Mouse (Mus musculus) ovary, postnatal 14 days (tissue): ENCODE results near the gene A930017K11Rik.
A peak's percentile ranks its signal among the peaks of the same experiment; 100 is the strongest.

Experiments used
- DNase-seq: peaks from one replicate; pipeline ENCODE4 v3.0.0; 2022; ENCODE audit warnings: low spot score

A930017K11Rik gene

DNA sequence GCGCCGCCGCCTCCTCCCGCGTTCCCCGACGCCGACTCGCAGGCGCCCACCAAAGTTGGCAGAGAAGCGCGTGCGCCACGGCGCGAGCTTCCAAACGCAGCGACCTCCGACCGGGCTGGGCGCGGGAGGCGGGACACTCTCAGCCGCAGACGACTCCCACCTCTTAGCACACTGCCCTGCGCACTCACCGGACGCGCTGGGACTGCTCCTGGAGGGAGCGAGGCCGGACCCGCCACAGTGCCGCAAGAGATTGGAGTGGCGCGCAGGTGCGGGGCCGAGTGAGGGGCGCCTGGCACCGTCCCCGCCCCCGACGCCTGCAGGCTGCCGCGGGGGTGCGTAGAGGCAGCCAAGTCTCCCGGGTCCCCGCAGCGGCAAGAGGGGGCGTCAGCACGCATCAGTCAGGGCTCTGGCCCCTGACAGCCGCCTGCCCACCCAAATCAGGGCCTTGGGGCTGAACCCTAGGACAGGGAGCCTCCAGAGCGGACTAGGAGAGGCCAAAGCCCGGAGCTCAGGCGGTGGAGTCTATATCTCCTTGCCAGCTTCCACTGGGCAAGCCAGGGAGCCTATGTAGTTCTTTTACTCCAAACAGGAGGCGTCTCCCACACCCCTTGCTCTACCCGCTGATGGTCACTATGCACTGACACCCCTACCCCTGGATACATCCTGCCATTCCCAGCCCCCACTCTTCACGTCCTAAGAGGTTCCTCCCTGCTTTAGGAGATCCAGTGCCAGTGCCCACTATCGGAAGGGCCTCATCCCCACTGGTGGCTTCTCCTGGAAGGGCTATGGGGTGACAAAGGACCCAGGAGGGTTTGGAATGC, at the start of gene A930017K11Rik:
TSS of gene A930017K11Rik (minus strand) at position 763 of the 821 bp plus-strand sequence.
- DNase-seq = no peak

DNA sequence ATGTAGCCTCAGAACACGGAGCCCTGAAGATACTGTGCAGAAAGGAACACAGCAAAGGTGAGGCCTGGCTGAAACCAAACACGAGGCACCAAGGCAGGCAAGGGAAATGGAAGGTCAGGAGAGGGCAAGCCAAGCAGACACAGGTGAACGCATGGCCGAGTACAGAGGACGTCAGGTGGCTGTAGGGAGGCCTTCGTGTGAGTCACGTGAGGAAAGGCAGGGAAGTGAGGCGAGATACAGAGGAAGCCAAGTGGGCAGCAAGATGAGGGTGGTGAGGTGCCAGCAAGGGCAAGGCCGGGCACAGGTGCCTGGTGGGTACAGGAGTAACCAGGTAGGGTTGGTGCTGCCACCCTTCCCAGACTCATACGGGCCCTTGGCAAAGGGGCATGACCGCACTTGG, 46.1 kb upstream of the A930017K11Rik start:
- DNase-seq = no peak

DNA sequence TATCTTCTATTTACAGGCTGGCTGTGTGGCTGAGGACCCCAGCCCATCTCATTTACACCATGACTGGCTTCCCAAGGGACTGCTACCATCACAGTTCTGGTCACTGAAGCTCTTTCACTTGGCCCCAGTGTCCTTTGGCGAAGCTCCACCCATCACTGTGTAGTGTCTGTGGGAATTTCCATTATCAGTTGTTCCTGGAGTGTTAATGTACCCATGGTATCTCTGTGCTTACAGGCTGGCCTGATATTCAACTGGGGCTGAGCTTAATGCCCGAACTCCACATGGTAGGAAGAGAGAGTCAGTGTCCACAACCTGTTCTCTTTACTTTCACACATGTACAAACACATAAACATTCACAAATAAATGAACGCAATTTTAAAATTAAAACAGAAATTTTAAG, 41.1 kb upstream of the A930017K11Rik start:
- DNase-seq = no peak

DNA sequence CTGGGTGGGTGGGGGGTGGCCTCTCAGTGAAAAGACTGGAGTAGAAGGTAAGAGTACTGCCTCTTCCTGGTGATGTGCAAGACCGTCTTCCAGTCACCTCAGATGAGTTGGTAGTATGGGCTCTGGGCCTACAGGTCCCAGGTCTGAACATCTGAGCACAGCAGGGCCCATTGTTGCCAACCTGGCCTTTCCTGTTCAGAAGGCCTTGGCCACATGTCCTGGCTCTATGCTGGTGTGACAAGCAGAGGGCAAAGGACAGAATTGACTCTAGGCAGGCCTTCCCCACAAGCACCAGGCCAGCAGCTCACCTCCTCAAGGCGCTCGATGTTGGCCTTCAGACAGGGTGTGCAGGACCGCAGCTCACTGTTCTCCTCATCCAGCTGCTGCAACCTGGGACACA, 39.9 kb upstream of the A930017K11Rik start:
- no peak for DNase-seq

DNA sequence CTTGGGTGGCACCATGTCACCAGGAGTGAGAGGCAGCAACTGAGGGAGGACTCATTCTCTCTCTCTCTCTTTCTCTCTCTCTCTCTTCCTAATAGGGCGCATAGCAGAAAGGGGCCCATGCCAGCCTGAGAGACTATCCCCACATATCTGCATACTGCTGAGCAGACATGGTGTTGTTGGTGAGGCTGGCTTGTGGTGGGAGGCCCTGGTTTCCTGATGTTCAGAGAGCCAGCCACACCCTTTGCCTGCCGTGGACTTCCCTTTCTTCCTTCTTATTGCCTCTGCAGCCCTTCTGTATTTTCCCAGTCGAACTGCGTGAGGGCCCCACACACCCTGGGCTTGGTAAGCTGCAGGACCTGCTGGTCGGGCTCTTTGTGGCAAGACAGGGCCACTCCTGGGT, 38.0 kb upstream of the A930017K11Rik start:
- no peak for DNase-seq

DNA sequence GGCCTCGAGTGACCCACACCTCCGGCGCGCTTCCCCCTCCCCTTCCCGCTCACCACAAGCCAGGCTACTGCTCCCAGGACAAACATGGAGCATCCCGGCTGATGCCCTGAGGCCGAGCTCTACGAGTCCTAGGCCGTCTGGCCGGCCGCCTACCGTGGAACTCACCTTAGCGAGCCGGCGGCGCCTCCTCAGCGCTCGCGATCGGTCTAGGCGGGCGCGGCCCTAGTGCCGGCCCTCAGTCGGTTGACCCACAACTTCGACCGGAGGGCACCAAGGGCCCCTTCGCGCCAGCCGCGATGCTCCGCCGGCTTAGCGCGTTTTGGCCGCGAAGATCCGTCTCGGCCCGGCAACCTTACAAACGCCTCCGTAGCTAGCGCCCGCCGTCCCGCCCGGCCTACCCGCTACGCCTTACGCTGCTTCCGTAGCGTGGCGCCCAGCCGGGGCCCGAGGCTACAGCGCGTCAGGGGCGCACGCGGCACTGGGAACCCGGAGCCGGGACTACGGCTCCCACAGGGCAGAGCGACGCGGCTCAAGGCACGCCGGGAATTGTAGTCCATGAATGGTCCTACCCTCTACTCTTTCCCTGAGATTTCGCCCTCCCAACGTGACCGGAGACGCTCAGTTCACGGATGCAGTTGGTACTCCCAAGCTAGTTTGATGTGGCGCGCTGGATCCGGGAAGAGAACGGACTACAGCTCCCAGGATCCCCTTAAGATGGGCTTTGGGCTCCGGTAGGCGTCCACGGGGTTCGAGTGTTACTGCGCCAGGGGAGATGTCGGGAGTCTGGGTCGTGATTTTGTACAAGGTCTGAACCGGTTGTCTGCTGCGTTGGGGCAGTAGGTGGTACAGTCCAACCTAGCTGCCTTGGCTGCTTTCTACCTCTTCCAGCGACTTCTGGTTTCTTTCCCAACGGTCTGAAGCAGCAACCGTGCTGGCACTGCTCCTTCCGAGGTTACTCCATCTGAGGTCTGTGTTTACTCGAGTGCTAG, 33.2 kb upstream of the A930017K11Rik start, which contains the start of gene Capn15:
TSS of gene Capn15 (minus strand) at position 491 of the 989 bp plus-strand sequence.
- DNase-seq = peak; percentile 86

DNA sequence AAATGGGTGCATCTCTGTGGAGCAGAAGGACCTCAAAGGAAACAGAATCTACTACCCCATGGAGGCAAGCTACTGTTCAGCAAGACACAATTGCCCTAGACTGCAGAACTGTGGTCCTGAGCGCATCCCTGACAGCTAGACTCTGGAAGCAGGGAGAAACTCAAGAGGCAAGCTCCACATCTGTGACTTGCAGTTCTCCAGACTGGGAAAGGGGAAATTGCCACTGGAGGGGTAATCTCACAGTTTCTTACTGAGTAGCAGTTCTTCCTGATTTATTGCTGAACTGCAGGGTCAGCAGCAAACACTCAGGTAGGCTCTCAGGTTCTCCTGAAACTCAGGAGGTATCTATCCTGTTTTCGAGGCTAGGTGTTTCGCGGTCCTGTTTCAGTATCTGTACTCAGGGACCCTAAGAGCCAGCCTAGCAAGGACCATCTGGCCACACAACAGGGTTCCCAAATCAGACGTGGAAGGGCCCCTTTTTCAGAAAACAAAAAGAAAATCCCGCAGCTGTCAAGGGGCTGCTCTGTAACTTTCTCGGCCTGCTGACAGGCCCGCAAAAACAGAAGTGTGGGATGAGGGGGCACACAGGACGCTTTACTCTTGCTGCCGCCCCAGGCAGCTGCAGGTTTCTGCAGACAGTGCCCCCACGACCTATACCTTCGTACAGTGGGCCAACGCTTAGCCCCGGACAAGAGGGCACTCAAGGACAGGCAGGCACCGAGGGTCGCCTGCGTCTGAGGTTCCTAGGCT, 32.4 kb upstream of the A930017K11Rik start:
- DNase-seq = no peak

DNA sequence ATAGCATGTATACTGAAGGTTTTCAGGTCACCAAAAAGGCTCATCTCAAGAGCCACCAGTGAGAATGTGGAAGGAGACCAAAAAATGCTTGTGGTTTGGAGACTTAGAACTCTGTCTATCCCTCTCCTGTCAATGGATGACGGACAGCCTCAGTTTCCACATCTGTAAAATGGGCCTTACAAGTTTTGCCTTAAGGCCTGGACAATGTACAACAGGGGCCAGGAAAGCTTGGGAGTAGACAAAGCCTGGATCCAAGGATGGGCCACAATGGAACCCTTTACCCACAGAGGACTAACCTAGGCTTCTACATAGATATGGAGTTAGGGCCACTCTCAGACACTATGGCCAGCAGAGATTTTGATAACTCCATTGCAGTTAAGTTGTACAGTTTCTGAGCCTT, 31.7 kb upstream of the A930017K11Rik start:
- DNase-seq = no peak

DNA sequence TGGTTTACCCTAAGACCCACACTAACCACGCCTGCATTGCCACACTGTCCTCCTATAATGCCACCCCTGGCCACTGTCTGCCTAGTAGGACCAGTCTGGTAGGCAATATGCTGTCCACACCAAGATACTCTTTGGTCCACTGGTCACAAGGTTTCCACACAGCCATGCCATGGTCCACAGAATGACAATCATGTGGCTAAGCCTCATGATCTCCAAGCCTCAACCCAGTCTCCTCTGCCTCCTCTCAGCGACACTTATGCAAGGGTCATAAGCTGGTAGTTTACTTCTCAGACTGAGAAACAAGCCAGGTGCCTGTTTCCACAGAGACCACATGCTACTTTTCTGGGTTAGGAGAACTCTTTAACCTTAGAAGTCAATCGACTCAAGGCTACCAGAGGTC, 30.5 kb upstream of the A930017K11Rik start:
- no peak for DNase-seq

DNA sequence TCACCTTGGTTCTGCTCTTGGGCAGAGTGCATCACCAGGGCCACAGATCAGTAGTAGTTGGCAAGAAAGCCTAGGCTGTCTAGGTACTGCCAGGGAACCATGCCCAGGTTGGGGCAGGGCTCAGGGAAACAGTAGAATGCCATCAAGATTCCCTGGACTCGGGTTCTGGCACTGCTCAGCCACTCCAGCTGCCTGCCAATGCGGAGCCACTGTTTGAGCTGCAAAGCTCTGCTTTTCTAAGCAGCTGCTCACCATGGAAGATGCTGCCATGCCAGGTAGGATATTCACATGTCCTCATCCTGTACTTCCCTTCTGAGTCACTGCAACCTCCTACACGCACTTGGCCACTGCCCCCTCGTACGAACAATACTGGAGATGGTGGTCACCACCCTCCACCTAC, 28.5 kb upstream of the A930017K11Rik start:
- no peak for DNase-seq

DNA sequence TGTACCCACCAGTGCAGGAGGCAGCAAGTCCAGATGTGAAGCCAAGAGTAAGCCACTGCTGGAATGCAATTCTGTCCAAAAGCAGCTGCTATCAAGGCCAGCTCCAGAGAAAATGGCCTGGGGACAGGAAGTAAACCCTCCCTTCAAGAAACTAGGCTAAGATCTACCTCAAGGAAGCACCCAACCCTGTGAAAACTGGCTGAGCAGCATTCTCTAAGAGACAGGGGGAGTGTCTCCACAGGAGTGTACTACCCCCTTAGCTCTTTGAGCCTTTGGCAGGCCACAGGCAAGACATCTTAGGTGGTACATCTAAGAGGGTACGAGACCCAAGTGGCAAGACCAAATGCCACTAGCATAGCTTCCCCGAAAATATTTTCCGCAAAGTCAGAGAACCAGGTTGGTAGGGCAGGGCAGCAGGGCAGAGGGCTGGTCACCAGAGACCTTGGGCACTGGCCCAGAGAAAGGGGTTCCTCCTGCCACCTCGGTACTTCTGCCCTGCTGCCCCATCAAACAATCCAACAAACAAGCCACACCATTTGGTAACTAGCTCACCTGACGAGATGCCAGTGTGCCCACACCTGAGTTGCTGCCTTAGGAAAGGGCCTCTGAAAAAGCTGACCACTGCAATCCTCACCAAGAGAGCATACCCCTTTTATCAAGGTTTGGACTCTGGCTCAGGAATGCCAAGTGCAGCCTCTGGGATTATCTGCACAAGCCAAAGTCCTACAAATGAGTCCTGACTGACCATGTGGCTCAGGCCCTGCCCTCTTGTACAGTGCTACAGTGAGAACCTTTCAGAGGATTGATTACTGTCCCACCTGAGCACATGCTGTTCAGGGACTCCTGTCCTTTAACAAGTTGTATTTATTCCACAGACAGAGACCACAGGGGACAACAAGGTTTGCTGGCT, 27.7 kb upstream of the A930017K11Rik start:
- no peak for DNase-seq

DNA sequence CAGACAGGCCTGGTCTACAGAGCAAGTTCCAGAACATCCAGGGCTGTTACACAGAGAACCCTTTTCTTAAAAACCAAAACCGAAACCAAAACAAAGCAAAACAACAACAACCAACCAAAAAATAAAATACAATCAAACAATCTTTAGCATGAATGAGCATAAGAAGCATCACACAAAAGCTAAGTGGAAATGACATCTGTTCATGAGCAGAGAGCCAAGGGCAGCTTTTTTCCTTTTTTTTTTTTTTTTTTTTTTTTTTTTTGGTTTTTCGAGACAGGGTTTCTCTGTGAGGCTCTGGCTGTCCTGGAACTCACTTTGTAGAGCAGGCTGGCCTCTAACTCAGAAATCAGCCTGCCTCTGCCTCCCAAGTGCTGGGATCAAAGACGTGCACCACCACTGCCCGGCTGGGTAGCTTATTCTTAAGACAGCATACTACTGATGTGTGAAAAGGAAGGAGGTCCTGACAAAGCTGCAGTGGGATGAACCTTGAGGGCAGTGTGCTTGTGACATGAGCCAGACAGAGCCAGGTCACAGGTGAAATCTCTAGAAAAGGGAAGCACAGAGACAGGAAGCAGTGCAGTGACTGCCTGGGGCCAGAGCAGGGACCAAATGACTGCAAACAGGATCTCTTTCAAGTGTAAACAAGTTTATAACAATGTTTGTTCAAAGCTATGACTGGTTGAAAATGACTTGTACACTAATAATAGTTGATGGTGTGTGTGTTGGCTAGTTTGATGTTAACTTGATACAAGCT, 18.8 kb upstream of the A930017K11Rik start:
- DNase-seq = no peak

DNA sequence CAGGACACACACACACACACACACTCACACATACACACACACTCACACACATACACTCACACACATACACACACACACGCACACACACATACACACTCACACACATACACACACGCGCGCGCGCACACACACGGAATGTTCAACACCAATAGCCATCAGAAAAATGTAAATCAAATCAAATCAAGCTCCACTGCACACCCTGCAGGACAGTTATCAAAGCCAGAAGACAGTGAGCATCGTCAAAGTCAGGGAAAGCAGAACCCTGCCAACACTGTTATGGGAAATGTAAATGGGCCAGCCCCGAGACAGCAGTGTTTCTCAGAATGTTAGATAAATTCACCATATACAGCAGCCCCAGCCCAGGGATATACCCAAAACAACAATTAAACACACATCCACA, 18.1 kb upstream of the A930017K11Rik start:
- DNase-seq = no peak

DNA sequence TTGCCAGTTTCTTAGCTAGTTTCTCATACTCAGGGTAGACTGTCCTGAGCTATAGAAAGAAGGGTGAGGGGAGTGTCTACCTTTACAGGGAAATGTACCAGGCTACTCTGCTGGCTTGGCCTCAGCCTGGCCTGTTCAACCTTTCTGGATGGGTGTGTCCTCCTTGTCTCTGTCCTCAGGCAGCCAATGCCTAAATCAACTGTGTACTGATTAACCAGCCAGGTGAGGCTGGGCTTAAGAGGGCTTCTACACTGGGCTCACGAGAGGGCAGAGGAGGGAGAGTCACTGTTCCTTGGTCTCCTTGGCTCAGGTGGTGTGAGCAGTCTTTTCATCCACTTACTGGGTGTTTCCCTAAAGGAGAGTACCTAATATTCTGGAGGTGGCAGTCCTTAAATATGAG, 15.8 kb upstream of the A930017K11Rik start:
- DNase-seq = no peak

DNA sequence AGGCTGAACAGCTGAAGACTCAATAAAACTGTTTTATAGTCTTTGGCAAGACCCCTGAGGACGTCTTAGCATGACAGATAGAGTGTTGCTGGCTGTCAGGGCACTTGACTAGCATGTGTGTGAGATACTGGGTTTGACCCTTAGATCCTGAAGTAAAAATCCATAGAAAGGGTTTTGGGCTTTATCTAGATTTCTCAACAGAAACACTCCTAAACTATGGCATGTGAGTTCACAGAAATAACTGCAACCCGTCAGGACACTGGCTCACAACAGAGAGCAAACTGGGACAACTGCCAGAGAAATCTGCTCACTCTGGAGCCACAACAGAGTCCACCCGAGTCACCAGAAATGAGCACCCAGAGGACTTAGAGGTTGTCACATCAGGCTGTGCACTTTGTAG, 15.3 kb upstream of the A930017K11Rik start:
- no peak for DNase-seq

DNA sequence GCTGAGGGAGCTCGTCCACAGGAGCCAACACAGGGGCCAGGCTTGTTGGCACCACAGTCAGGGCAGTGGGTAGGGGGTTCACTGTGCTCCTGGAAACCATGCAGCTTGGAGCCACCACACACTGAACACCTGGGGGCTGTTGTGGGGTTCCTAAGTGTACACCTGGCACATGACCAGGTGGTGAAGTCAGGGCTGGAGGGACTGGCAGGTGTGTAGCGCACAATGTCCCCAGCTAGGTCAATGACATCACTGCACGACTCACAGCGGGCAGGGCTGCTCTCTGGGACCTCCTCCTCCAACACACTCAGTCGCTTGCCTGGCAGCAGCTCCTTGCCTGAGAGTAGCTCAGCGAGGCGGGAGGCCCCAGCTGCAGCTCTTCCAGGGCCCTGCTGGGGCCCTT, 11.9 kb upstream of the A930017K11Rik start:
- no peak for DNase-seq

DNA sequence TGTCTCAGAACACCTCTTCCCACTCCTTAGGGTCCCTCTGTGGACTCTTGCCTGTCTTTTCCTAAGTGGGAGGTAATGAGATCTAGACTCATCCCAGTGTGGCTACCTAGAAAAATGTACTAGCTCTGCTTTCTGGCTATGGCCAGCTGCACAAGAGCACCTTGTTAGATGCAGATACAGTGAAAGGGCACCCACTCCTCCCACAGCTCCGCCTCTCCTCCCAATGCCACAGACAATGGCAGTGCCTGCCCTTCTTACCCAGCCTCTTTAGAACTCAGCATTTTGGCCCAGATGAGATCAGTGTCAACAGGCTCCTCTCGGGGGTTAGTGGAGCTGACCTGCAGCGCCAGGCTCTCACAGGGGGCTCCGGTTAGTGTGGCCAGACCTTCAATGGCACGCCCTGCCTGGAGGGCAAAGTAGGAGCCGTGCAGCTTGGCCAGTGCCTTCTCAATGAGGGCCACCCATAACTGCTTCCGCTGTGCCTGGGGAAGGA, 10.1 kb upstream of the A930017K11Rik start:
- no peak for DNase-seq

DNA sequence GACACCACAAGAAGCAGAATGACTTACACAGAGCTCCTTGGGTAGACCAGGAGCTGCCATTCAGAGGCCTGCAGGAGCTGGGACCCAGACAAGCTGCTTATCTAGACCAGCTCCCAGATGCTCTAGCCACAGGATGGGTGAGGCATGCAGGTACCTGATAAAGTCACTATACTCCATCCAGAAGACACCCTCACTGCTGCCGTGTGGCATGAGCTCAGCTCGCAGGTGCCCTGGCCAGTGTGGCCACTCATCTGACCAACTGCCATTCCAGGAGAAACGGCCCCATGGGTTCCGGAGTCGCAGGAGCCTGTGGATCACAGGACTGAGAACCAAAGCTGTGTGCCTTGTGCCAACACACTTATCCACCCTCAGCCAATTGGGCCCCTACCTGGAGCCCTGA, 9.2 kb upstream of the A930017K11Rik start:
- no peak for DNase-seq

DNA sequence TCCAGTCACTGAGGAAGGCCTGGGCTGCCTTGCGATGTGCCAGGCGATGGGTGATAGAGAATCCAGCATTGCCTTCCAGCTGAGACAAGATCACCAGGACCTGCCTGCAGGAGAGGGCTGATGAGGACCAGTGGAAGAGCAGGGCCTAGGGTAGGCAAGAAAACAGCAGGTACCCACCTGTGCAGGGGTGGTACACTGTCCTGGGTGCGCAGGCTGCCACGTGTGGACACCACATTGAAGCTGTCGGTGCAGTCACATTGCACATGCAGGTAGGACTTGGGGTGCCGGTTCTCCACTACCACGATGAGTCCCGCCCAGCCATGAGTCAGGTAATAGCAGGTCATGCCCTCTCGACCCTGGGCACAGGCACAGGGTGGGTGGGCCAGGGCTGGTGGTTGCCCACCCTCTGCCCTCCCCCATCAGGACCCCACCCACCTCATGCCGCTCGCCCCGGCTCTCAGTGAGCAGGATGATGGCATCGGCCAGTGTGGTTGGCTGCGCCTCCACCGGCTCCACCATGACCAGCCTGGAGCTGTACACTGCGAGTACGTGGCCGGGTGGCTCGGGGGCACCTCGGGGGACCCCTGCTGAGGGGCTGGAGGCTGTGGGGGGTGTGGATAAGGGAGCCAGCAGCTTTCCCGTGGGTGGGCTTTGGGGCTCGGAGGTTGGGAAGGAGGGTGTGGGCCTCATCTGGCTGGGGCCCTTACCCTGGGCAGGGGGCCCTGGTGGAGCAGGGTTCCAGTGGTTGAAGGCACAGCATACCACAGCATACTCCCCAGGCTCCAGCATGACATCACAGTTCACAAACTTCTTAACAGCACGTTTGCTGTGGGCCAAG, 7.5 kb upstream of the A930017K11Rik start:
- no peak for DNase-seq
